Mouse (Mus musculus): Measurements from ENCODE around the gene Olfr49.

GRCm38 (mm10) chr14:54235825-54236540 is 48.8 kb downstream of the Olfr49 start:
- no peak for TF ChIP-seq POLR2A (IDR thresholded peaks at IDR 0.05; ENCODE audit: low read depth, low read length)
- TF ChIP-seq CTCF (IDR thresholded peaks at IDR 0.05; ENCODE audit: extremely low read depth, insufficient read length, insufficient replicate concordance, low read depth, low read length): no peak

Data from small intestine, adult 2 months (tissue).